Mouse (Mus musculus): ENCODE results near the gene Agpat2. TPM values are rescaled to one million over a fixed set of nuclear protein-coding genes. Genes with fewer than 3 reads are reported as not detected.
A peak's percentile ranks its signal among the peaks of the same experiment; 100 is the strongest.

Gene Agpat2
- polyA plus RNA-seq, 1 experiment from 2014 or later: 6.0 TPM

DNA sequence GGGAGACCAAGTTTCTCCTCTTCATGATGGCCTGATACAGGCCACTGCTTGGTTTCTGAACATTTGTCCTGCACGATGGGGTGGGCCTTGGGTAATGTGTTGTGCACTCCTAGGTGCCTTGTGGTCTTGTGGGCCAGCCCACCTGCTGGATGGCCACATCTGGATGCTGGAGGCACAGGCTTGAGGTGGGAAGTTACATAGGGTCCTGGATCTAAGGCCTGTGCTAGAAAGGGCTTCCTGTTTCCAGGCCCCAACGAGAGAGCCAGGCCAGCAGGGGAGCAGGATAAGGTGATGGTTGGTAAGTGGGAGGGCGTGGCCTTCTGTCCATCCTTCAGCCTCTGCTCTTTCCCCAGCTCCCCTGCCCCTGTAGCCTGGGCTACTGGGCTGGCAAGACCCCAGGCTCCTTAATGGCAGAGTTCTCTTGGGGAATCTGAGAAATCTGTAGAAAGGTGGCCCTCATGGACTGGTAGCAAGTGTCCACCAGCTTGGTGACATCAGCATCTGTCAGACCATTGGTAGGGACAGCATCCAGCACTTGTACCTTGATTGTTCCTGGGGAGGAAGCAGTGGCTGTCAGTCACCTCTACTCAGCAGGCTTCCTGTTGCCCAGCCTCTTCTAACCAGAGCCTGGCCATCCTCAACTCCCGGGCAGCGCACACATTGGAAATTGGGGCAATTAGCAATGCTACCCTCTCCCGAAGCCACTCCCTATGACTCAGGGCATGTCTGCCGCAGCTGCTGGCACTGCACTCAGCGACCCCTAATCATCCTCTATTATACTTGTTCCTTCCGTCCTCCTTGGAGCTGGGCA is 10.8 kb downstream of the Agpat2 start:
- no peaks in the 10 kb centered on the region for H3K4me1 ChIP-seq (replicated peaks)
- H3K36me3 ChIP-seq: no peaks in the 10 kb centered on the region
- H3K27me3 ChIP-seq: no peaks in the 10 kb centered on the region
- no peak for ATAC-seq (ENCODE audit: low read depth)
- no peak overlapping the region for H3K4me3 ChIP-seq
- H3K9me3 ChIP-seq: no peaks in the 10 kb centered on the region
- WGBS: 46% methylated on average over 9 of the region's 9 CpGs
- H3K9ac ChIP-seq: no peak overlapping the region
- no peak overlapping the region for H3K27ac ChIP-seq (replicated peaks)
- H3K4me2 ChIP-seq: no peak overlapping the region

DNA sequence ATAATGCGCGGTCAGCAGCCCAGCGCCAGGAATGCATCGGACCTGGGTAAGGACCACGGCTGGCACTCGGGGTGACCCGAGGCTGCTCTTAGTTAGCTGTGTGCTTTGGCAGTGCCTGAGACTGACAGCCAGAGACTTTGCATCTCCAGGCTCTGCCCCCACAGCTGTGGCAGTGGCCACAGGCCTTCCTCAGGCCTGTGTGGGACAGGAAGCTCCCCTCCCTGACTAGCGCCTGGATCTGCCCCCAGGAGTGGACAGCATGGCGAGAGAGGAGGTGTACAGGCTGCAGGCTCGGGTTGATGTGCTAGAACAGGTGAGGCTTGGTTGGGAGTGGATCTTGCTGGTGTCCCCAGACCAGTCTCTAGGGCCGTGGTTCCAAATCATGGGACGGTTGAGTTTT is 12.8 kb downstream of the Agpat2 start:
- Histone ChIP-seq H3K36me3 (no peaks in the 10 kb centered on the region), H3K4me3 (no peak overlapping the region), H3K9me3 (no peaks in the 10 kb centered on the region), H3K4me2 (no peak overlapping the region), H3K9ac (0 out of 2 replicates have a peak overlapping the region, but pooled peaks have one; percentile 43), H3K4me1 (replicated peaks) (peaks cover 8% of the 10 kb centered on the region; the same call in 1 of the 2 replicates), H3K27ac (replicated peaks) (no peak overlapping the region), H3K27me3 (no peaks in the 10 kb centered on the region)
- no peak for ATAC-seq (ENCODE audit: low read depth)
- WGBS: 87% methylated on average over 12 of the region's 12 CpGs

DNA sequence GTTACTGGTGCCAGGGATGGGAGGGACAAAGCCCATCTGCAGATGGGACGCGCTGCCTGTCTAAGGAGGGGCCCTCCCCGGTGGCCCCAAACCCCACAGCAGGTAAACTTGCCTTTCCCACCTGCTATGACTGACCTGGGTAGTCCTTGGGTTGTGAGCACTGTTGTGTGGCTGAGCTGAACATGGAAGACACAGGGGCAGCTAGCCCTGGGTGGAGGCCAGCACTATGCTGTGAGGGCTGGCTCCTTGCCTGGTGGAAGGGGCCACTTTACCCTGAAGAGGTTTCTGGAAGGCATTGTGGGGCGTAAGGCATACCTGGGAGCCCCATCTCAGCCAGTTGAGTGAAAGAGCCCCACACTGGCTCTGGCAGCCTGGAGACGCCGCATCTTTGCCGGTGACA is 13.3 kb downstream of the Agpat2 start:
- Histone ChIP-seq H3K27me3 (no peaks in the 10 kb centered on the region), H3K4me3 (no peak overlapping the region), H3K4me1 (replicated peaks) (peaks cover 8% of the 10 kb centered on the region; the same call in 1 of the 2 replicates), H3K4me2 (no peak overlapping the region), H3K9me3 (no peaks in the 10 kb centered on the region), H3K36me3 (no peaks in the 10 kb centered on the region), H3K9ac (0 out of 2 replicates have a peak overlapping the region, but pooled peaks have one; percentile 43), H3K27ac (replicated peaks) (no peak overlapping the region)
- ATAC-seq (ENCODE audit: low read depth): no peak
- WGBS: 94% methylated on average over 7 of the region's 7 CpGs

DNA sequence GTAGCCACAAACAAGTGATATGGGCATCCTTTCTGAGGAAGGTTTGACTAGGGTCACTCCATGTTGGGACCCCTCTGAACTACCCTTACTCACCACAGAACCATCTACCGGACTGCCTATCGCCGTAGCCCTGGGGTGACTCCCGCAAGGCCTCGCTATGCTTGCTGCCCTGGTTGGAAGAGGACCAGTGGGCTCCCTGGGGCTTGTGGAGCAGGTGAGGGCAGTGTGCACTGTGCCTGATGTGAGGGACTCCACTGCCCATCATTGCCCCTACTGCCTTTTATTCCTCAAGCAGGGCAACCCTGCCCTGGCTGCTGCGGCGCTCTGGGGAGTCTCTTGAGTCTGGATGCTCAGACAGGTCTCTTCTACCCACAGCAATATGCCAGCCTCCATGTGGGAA is 13.9 kb downstream of the Agpat2 start:
- H3K27ac ChIP-seq (replicated peaks): no peak overlapping the region
- ATAC-seq (ENCODE audit: low read depth): no peak
- H3K4me1 ChIP-seq (replicated peaks): peaks cover 8% of the 10 kb centered on the region; the same call in 1 of the 2 replicates
- no peaks in the 10 kb centered on the region for H3K9me3 ChIP-seq
- no peaks in the 10 kb centered on the region for H3K36me3 ChIP-seq
- 92% methylated on average over 7 of the region's 7 CpGs for WGBS
- H3K4me2 ChIP-seq: no peak overlapping the region
- H3K9ac ChIP-seq: 0 out of 2 replicates have a peak overlapping the region, but pooled peaks have one; percentile 43
- H3K4me3 ChIP-seq: no peak overlapping the region
- H3K27me3 ChIP-seq: no peaks in the 10 kb centered on the region

DNA sequence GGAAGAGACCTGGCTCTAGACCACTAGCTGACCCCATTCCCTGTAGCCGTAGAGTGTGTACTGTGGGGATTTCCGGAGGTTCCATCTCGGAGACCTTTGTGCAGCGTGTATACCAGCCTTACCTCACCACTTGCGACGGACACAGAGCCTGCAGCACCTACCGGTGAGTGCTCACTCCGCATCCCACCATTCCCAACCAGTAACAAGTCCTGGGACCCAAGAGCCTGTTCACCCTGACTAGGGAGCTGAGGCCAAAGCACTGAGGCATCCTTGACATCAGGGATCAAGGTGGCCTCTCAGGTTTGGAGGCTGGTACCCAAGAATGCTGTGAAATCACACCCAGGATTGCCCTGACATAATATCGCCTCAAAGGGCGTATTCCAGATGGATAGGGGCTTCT is 14.9 kb downstream of the Agpat2 start:
- WGBS: 88% methylated on average over 10 of the region's 10 CpGs
- Histone ChIP-seq H3K4me2 (peak overlapping the region; percentile 66), H3K9ac (0 out of 2 replicates have a peak overlapping the region, but pooled peaks have one; percentile 38), H3K4me3 (peak overlapping the region; percentile 51; the same call in 1 of the 2 replicates), H3K27me3 (no peaks in the 10 kb centered on the region), H3K9me3 (no peaks in the 10 kb centered on the region), H3K36me3 (no peaks in the 10 kb centered on the region), H3K4me1 (replicated peaks) (peaks cover 8% of the 10 kb centered on the region; the same call in 1 of the 2 replicates), H3K27ac (replicated peaks) (no peak overlapping the region)
- no peak for ATAC-seq (ENCODE audit: low read depth)

DNA sequence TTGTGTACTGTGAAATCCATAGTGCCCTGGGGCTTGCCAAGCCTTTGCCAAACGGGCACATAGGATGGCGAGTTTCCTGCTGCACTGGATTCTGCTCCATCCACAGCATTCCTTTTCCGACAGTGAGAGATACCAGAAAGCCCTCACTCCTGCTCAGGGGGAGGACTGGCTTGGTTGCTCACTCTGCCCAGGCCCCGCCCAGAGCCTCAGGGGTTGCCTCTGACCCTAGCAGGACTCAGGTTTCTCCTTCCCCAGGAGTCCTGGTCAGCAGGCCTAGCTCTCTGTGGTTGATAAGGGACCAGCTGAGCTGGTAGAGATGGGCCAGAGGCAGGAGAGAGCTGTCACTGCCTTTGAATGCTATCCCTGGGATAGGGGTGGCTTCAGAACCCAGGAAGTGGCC is 15.6 kb downstream of the Agpat2 start:
- Histone ChIP-seq H3K27me3 (no peaks in the 10 kb centered on the region), H3K4me3 (peak overlapping the region; percentile 51), H3K4me2 (peak overlapping the region; percentile 66), H3K4me1 (replicated peaks) (peaks cover 8% of the 10 kb centered on the region; the same call in 1 of the 2 replicates), H3K36me3 (no peaks in the 10 kb centered on the region), H3K27ac (replicated peaks) (peak overlapping the region; percentile 38; the same call in 1 of the 2 replicates), H3K9me3 (no peaks in the 10 kb centered on the region), H3K9ac (peak overlapping the region; percentile 43; the same call in 1 of the 2 replicates)
- ATAC-seq (ENCODE audit: low read depth): no peak
- WGBS: 67% methylated on average over 4 of the region's 4 CpGs

DNA sequence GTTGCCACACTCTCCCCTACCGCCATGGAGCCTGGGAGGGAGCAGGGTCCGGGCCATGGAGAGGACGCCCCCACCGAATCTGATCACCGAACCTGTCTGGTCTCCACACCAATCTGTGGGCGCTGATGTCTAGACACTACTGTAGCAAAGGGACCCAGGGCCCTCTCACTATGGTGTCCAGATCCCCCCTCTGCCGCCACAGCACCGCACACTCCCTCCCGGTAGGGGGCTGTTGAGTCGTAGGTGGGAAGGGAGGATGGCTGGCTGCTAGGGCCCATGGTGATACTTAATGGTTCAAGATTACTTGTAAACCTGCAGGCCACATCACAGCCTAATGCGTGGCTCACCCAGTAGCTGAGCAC is 17.2 kb downstream of the Agpat2 start:
- WGBS: 10% methylated on average over 11 of the region's 11 CpGs
- peak overlapping the region; percentile 42 for H3K27ac ChIP-seq (replicated peaks)
- no peaks in the 10 kb centered on the region for H3K36me3 ChIP-seq
- ATAC-seq (ENCODE audit: low read depth): peak; percentile 68
- peaks cover 8% of the 10 kb centered on the region; the same call in 1 of the 2 replicates for H3K4me1 ChIP-seq (replicated peaks)
- no peaks in the 10 kb centered on the region for H3K9me3 ChIP-seq
- H3K4me2 ChIP-seq: peak overlapping the region; percentile 66
- H3K9ac ChIP-seq: peak overlapping the region; percentile 74
- H3K27me3 ChIP-seq: no peaks in the 10 kb centered on the region
- H3K4me3 ChIP-seq: peak overlapping the region; percentile 51

DNA sequence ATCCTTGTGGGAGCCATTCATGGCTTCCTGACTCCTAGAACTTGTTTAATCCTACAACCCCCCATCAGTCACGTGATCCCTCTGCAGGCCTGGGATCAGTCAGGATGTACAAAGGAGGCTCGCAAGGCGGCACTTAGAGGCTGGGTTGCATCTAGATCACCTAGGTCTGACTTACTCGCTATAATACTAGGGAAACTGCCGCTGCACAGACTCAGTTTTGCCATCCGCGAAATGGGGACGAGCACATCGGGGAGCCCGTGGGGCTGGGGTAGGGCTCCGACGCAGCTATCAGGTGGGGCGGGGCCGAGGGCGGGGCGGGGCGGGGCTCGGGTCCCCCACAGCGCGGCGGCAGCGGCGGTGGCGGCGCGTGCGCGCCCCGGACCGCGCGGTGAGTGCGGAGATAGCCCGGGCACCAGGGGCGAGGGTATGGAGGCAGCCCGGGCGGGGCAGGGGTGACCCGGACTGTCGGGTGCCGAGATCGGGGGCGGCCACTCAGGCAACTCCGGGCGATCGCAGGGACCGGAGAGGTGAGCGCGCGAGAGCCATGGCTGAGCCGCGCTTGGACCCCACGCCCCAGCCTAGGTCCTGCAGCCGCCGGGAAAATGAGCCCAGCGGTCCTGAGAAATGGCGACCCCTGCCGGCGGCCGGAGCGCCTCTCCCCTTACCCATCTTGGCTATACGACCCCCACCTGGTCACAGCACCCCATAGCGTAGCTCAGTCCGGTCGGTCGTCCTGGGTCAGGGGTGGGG is 17.7 kb downstream of the Agpat2 start, which contains the start of gene Gm20532:
Gene Gm20532, plus strand, starts transcription at position 346 of the 750 bp plus-strand sequence.
- WGBS: under 1% methylated on average over 60 of the region's 65 CpGs
- Histone ChIP-seq H3K4me3 (peak within 1 kb of the TSS; percentile 51), H3K27ac (replicated peaks) (peak within 1 kb of the TSS; percentile 63), H3K9ac (peak within 1 kb of the TSS; percentile 74), H3K4me2 (peak within 1 kb of the TSS; percentile 66), H3K27me3 (no peaks in the 10 kb centered on the region), H3K9me3 (no peaks in the 10 kb centered on the region), H3K4me1 (replicated peaks) (peaks cover 8% of the 10 kb centered on the region; the same call in 1 of the 2 replicates), H3K36me3 (no peaks in the 10 kb centered on the region)
- peak; percentile 83 for ATAC-seq (ENCODE audit: low read depth)

DNA sequence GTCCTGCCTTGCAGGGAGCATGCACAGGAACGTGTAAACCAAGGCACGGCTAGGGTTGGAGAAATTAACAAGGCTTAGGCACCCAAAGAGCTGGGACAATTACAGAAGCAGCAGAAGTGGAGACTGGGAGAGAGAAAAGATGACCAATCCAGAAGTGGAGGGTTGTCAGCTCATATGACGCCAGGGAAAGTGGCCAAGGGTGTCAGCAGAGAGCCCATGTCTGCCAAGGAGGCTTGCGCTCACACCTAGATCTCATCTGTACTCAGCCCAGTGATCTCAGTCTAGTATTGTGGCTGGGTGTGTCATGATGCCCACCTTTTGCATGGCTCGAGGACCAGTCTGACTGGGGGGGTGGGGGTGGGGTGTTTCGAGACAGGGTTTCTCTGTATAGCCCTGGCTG is 18.5 kb downstream of the Agpat2 start:
- Histone ChIP-seq H3K36me3 (no peaks in the 10 kb centered on the region), H3K4me2 (no peak overlapping the region), H3K27me3 (no peaks in the 10 kb centered on the region), H3K9me3 (no peaks in the 10 kb centered on the region), H3K27ac (replicated peaks) (peak overlapping the region; percentile 63), H3K4me1 (replicated peaks) (peaks cover 8% of the 10 kb centered on the region; the same call in 1 of the 2 replicates), H3K9ac (peak overlapping the region; percentile 27), H3K4me3 (peak overlapping the region; percentile 51)
- no peak for ATAC-seq (ENCODE audit: low read depth)
- 65% methylated on average over 6 of the region's 6 CpGs for WGBS

DNA sequence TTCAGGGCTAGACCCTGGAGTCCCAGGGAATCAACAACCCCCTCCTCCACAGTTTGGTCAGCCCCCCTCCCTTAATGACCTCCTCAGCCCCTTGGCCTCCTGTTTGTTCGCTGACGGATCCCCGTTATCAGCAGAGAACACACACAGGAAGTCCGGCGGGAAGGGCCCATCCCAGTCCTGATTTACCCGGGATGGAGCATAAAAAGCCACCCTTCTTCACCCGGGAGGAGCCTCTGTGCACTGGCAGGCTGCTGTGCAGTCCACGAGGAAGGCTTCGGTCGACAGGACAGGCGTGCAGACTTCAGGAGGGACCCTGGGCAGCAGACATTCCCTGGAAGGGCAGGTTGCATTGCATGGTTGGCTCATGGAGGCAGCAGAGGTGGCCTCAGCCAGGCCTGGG is 20.6 kb downstream of the Agpat2 start:
- H3K27ac ChIP-seq (replicated peaks): peak overlapping the region; percentile 65; the same call in 1 of the 2 replicates
- no peaks in the 10 kb centered on the region for H3K27me3 ChIP-seq
- 62% methylated on average over 11 of the region's 11 CpGs for WGBS
- ATAC-seq (ENCODE audit: low read depth): no peak
- no peaks in the 10 kb centered on the region for H3K9me3 ChIP-seq
- peak overlapping the region; percentile 50 for H3K9ac ChIP-seq
- peak overlapping the region; percentile 51 for H3K4me3 ChIP-seq
- H3K36me3 ChIP-seq: no peaks in the 10 kb centered on the region
- H3K4me1 ChIP-seq (replicated peaks): peaks cover 8% of the 10 kb centered on the region; the same call in 1 of the 2 replicates
- H3K4me2 ChIP-seq: no peak overlapping the region

DNA sequence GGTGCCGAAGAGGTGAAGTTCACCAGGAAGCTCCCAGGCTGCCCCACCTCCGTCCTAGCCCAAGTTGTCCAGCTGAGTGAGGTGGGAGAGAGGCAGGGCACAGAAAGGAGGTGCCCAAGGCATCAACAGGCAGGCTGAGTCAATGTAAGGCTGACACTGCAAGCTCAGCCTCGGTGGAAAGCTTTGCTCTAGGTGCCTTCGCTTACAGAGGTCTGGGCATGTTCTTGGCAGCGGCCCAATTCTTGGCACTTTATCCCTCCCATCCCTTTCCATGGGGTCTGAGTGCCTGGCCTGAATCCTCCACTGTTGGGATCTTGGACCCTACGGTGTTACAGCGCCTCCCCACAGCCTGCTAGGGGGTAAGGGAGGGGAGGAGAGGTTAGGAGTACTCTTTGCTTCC is 21.5 kb downstream of the Agpat2 start:
- ATAC-seq (ENCODE audit: low read depth): no peak
- no peak overlapping the region for H3K4me2 ChIP-seq
- H3K27ac ChIP-seq (replicated peaks): peak overlapping the region; percentile 49

DNA sequence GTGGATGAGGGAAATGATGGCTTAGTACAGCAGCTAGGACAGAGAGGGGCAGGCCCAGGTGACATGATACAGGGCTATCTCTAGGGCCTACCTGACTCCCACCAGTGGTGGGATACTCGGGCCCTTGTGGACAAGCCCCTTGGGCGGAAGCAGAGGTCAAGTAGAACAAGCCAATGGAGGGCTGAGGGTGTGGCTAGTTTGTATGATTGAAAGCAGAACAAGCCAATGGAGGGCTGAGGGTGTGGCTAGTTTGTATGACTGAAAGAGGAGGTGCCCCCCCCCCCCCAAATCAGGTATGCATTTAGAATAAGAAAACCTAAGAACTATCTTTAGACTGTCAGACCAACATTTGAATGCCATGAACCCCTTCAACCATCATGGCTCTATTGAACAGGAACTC is 22.0 kb downstream of the Agpat2 start:
- 48% methylated on average over 2 of the region's 2 CpGs for WGBS
- H3K4me1 ChIP-seq (replicated peaks): peaks cover 20% of the 10 kb centered on the region
- no peak for ATAC-seq (ENCODE audit: low read depth)

More for the DNA sequence above, 21.5 kb downstream of the Agpat2 start:
- Histone ChIP-seq H3K4me3 (no peak overlapping the region), H3K36me3 (no peaks in the 10 kb centered on the region), H3K4me1 (replicated peaks) (peaks cover 17% of the 10 kb centered on the region), H3K9ac (no peak overlapping the region), H3K27me3 (no peaks in the 10 kb centered on the region), H3K9me3 (no peaks in the 10 kb centered on the region)
- 84% methylated on average over 7 of the region's 7 CpGs for WGBS

More for the DNA sequence above, 22.0 kb downstream of the Agpat2 start:
- Histone ChIP-seq H3K4me3 (no peak overlapping the region), H3K9me3 (no peaks in the 10 kb centered on the region), H3K27me3 (no peaks in the 10 kb centered on the region), H3K27ac (replicated peaks) (no peak overlapping the region), H3K36me3 (no peaks in the 10 kb centered on the region), H3K4me2 (no peak overlapping the region), H3K9ac (no peak overlapping the region)

Measured in neural tube, embryonic 13.5 days (tissue).